Mouse (Mus musculus) thymus, adult 2 months (tissue): ENCODE measurements around the gene Pdlim5.

Experiments
- CTCF ChIP-seq: fragments of 200-500 bp; IDR thresholded peaks from 2 replicates; pipeline ENCODE4 v1.5.1; 2012; ENCODE audit warnings: mild to moderate bottlenecking, control low read depth, low read length, moderate library complexity, borderline replicate concordance; ENCODE audit not compliant: control insufficient read depth, poor library complexity, insufficient read depth; ENCODE audit errors: extremely low read depth
- POLR2A ChIP-seq: fragments of 200-500 bp; IDR thresholded peaks from 2 replicates; pipeline ENCODE4 v1.6.1; 2012; ENCODE audit warnings: mild to moderate bottlenecking, low read length, control low read depth, moderate library complexity; ENCODE audit not compliant: control insufficient read depth, poor library complexity, insufficient read depth; ENCODE audit errors: extremely low read depth

DNA sequence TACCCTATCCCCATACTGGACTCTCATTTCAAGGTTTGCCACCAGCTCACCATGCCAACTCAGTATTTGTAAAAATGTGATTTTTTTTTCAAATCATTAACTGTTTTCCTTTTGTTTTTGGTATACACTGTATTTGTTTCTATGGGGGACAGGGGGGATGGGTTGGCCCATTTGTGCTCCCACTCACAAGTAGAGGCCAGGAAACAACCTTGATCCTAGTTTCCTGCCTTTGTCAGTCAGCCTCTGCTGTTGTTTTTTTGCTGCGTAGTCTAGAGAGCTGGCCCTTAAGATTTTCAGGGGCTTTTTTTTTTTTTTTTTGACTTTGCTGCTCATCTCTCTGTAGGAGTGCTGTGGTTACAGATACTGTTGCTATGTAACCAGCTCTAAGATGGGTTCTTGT is 28.6 kb upstream of the Pdlim5 start:
- TF ChIP-seq CTCF (no peak), POLR2A (no peak)
